ENCODE assay signal across 24 mouse cellular contexts in genomic region chr7:74487727-74488126, GRCm38 (mm10).
A peak's percentile ranks its signal among the peaks of the same experiment; 100 is the strongest.
DNase-seq lines count a peak whose midpoint lies in the region; ATAC-seq and TF ChIP-seq lines count a peak whose summit lies in the region.
"Had no signal": no experiment of that assay in that cellular context is flagged by ENCODE, and none has a peak within 500 bp of the region (broad histone marks: within the 10 kb centered on the region; RNA-seq: fewer than 3 reads in every experiment).

No protein-coding gene starts in this region.

- no peaks in the 10 kb centered on the region; the same call in 1 of the 2 replicates for H3K4me1 ChIP-seq in limb, embryonic 15.5 days
- H3K4me1 ChIP-seq in limb, embryonic 10.5 days, result peaks cover 35% of the 10 kb centered on the region
- H3K4me1 ChIP-seq in cerebellum, adult 2 months (ENCODE audit: control insufficient read depth, insufficient read depth, low read length), result peaks cover 37% of the 10 kb centered on the region
- H3K4me1 ChIP-seq in heart, embryonic 12.5 days (replicated peaks), result peaks cover 17% of the 10 kb centered on the region
- H3K4me1 ChIP-seq: forebrain, embryonic 10.5 days; hindbrain, embryonic 10.5 days; liver, embryonic 15.5 days had no signal

- no peak overlapping the region for H3K9ac ChIP-seq in limb, embryonic 15.5 days
- no peak overlapping the region for H3K9ac ChIP-seq in heart, embryonic 12.5 days
- H3K9ac ChIP-seq: liver, embryonic 15.5 days; lung, embryonic 15.5 days had no signal

- DNase-seq in cerebellum, postnatal 4 days (ENCODE audit: low spot score in 2 of 2), result no peak
- DNase-seq in limb, embryonic 10.5 days (ENCODE audit: low spot score), result no peak
- DNase-seq in cerebellum, adult 2 months, result peak; percentile 46 to 70
- DNase-seq in cerebellum, postnatal 25 days, result peak; percentile 54 to 70
- DNase-seq: adrenal gland, adult 8-10 months; gastrocnemius, adult 2 months; heart, postnatal 10 days; kidney, adult 11 months; kidney, postnatal 4 days; liver; lung, postnatal 36 days; thymus, postnatal 14 days had no signal

- H3K4me2 ChIP-seq in limb, embryonic 15.5 days, result no peak overlapping the region
- H3K4me2 ChIP-seq in heart, embryonic 12.5 days, result no peak overlapping the region
- H3K4me2 ChIP-seq: heart, embryonic 11.5 days; liver, embryonic 15.5 days; lung, embryonic 15.5 days had no signal

- no peak overlapping the region for H3K27ac ChIP-seq in limb, embryonic 15.5 days
- H3K27ac ChIP-seq in limb, embryonic 10.5 days, result no peak overlapping the region
- peak overlapping the region; percentile 49; the same call in 1 of the 2 replicates for H3K27ac ChIP-seq in cerebellum, adult 2 months (ENCODE audit: insufficient read depth, low read length)
- no peak overlapping the region for H3K27ac ChIP-seq in heart, embryonic 12.5 days (ENCODE audit: poor library complexity, severe bottlenecking)
- H3K27ac ChIP-seq: forebrain, embryonic 10.5 days; gastrocnemius, adult 2 months; hindbrain, embryonic 10.5 days; liver, embryonic 15.5 days; lung, embryonic 15.5 days had no signal

- peak; percentile 80 for ATAC-seq in cerebellum, adult (ENCODE audit: insufficient number of reproducible peaks, low FRiP score, low TSS enrichment)
- 0 out of 2 replicates have a peak, but pooled peaks have one; percentile 42 for ATAC-seq in limb, embryonic 15.5 days (ENCODE audit: insufficient number of reproducible peaks, low FRiP score, low TSS enrichment, low read depth)
- no peak for ATAC-seq in heart, embryonic 12.5 days (ENCODE audit: insufficient number of reproducible peaks, low FRiP score)
- no peak for ATAC-seq in inflammation-experienced regulatory T-cells, adult 6 months
- ATAC-seq: activated CD4-positive, CD25-positive, alpha-beta regulatory T cell, adult 4 months; midbrain, embryonic 16.5 days had no signal

- no peaks in the 10 kb centered on the region for H3K27me3 ChIP-seq in limb, embryonic 15.5 days
- H3K27me3 ChIP-seq in limb, embryonic 10.5 days (ENCODE audit: low read depth, poor library complexity, severe bottlenecking), result no peaks in the 10 kb centered on the region
- no peaks in the 10 kb centered on the region for H3K27me3 ChIP-seq in cerebellum, adult 2 months (ENCODE audit: control insufficient read depth, insufficient read depth, low read length)
- H3K27me3 ChIP-seq in heart, embryonic 12.5 days (replicated peaks), result no peaks in the 10 kb centered on the region
- H3K27me3 ChIP-seq: liver, embryonic 15.5 days; lung, embryonic 15.5 days; megakaryocyte, embryonic 14.5 days had no signal

- no peak for TF ChIP-seq POLR2A in cerebellum, adult 2 months (IDR thresholded peaks at IDR 0.05; ENCODE audit: borderline replicate concordance, insufficient read depth, low read length)

- H3K36me3 ChIP-seq in limb, embryonic 15.5 days, result no peaks in the 10 kb centered on the region
- no peaks in the 10 kb centered on the region for H3K36me3 ChIP-seq in limb, embryonic 10.5 days
- H3K36me3 ChIP-seq in heart, embryonic 12.5 days, result no peaks in the 10 kb centered on the region
- H3K36me3 ChIP-seq: forebrain, embryonic 10.5 days; hindbrain, embryonic 10.5 days; liver, embryonic 15.5 days; lung, embryonic 15.5 days had no signal

- TF ChIP-seq CTCF in cerebellum, adult 2 months (IDR thresholded peaks at IDR 0.05; ENCODE audit: borderline replicate concordance, insufficient read depth, low read depth, low read length), result peak; percentile 17; the same call in 1 of the 2 replicates

- 56% methylated on average over 3 of the region's 3 CpGs for WGBS in limb, embryonic 15.5 days
- 85% methylated on average over 3 of the region's 3 CpGs for WGBS in limb, embryonic 10.5 days
- WGBS in cerebellum, adult 2 months, result 14% methylated on average over 3 of the region's 3 CpGs
- 73% methylated on average over 3 of the region's 3 CpGs for WGBS in heart, embryonic 12.5 days

- H3K4me3 ChIP-seq in limb, embryonic 15.5 days, result no peak overlapping the region
- H3K4me3 ChIP-seq in limb, embryonic 10.5 days, result no peak overlapping the region
- H3K4me3 ChIP-seq in cerebellum, adult 2 months (replicated peaks; ENCODE audit: insufficient read depth, low read depth, low read length), result no peak overlapping the region
- no peak overlapping the region for H3K4me3 ChIP-seq in heart, embryonic 12.5 days
- H3K4me3 ChIP-seq: forebrain, embryonic 10.5 days; gastrocnemius, adult 2 months; hindbrain, embryonic 10.5 days; liver, embryonic 15.5 days; lung, embryonic 15.5 days; megakaryocyte, embryonic 14.5 days had no signal

- H3K9me3 ChIP-seq in limb, embryonic 15.5 days, result no peaks in the 10 kb centered on the region
- H3K9me3 ChIP-seq in limb, embryonic 10.5 days (replicated peaks), result no peaks in the 10 kb centered on the region
- no peaks in the 10 kb centered on the region for H3K9me3 ChIP-seq in heart, embryonic 12.5 days (replicated peaks)
- H3K9me3 ChIP-seq: forebrain, embryonic 10.5 days; hindbrain, embryonic 10.5 days; liver, embryonic 15.5 days; lung, embryonic 15.5 days; megakaryocyte, embryonic 14.5 days had no signal

Comparison
In these comparisons a context has a peak if more than half of its experiments do, and no peak if none do; other contexts are left out.
1. DNase-seq: peak in cerebellum, adult 2 months (2 of 2) and cerebellum, postnatal 25 days (2 of 2); none in cerebellum, postnatal 4 days (0 of 2) and limb, embryonic 10.5 days (single experiment).
2. ATAC-seq: peak in cerebellum, adult (single experiment) and limb, embryonic 15.5 days (single experiment); none in heart, embryonic 12.5 days (single experiment) and inflammation-experienced regulatory T-cells, adult 6 months (single experiment).